Mouse (Mus musculus) adrenal gland, adult 8-10 months (tissue): ENCODE results near the gene Olfr97. TPM values are rescaled to one million over a fixed set of nuclear protein-coding genes. Genes with fewer than 3 reads are reported as not detected.
"Not testable (repeated sequence)": the region's sequence is repeated elsewhere in the genome, so short reads cannot be mapped to it uniquely, and the experiment has no call there.

ENCODE experiments used
- DNase-seq: peaks from one replicate; pipeline ENCODE4 v3.0.0; 2022
- total RNA-seq, 4 experiments: library from RNA; stranded (reverse); gene quantifications; 2 replicates each; pipeline ENCODE4 v1.2.4; 2022

The Olfr97 gene
- not detected for total RNA-seq

DNA sequence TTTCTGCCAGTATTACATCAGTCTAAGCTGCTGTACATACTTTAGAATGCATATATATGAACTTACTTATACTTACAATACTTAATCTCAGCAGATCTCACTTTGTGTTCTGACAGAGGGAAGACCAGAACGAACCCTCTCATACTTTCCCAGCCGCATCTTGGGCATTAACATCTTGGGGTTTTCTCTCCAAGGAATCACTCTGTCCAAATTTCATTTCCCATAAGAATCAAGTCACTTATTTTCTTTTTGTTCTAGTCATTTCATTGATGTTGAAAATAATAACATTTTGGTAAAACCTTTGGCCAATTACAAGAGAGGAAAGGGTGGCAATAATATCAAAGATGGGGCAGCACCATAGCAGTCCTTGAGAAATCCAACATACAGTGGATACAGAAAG, at the start of gene Olfr97:
TSS of gene Olfr97 (minus strand) at position 101 of the 400 bp plus-strand sequence.
- DNase-seq = not testable (repeated sequence)

DNA sequence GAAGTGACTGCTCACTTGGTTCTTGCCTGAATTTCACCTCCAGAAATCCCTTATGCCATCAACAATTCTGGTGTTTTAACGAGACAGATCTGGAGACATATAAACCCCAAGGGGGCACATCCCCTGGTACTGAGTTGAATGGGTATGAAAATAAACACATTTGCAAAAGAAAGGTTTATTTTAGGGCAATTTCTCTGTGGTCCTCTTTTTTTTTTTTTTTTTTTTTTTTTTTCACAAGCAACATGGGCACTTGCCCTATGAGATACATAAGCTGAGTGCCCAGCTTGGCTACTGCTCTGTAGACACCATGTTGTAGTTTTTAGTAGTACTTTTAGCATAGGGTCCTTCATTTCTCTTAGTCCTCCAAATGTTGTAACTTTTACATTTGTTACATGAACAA, 46.2 kb upstream of the Olfr97 start, which contains the start of gene Olfr99:
TSS of gene Olfr99 (minus strand) at position 101 of the 400 bp plus-strand sequence.
- no peak for DNase-seq

DNA sequence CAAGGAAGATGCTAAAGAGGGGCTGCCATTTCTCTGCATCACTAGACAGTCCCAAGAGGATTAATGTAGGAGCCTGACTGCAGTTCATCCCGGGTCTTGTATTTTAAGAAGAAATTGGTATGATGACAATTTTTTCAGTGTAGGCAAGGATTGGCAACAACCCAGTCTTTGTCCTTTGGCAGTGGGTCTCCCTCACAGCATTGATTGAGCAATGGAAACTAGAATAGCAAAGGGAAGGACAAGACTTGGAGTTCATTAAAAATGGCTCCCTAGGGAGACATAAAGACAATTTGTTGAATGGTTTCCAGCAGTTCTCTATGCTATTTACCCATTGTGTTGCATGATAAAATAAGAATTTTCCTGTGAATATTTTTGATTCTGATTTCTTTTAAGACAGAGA, 43.2 kb upstream of the Olfr97 start:
- no peak for DNase-seq

DNA sequence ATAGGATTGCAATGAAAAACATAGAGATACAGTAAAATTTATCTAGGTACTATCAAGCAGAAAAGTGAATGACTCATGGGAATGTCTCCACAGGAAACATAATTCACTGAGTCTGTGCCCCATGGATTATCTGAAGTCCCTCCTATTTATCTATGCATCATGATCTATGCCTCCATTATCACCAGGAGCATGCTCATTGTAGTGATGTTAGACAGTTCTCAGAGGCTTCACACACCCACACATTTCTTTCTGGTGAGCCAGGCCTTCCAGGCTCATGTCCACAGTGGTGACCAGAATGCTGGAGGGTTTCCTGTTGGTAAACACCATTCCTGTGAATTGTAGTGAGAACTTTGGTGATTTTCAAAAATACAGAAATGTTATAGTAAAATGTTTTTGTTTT, 39.4 kb upstream of the Olfr97 start:
- DNase-seq = no peak

DNA sequence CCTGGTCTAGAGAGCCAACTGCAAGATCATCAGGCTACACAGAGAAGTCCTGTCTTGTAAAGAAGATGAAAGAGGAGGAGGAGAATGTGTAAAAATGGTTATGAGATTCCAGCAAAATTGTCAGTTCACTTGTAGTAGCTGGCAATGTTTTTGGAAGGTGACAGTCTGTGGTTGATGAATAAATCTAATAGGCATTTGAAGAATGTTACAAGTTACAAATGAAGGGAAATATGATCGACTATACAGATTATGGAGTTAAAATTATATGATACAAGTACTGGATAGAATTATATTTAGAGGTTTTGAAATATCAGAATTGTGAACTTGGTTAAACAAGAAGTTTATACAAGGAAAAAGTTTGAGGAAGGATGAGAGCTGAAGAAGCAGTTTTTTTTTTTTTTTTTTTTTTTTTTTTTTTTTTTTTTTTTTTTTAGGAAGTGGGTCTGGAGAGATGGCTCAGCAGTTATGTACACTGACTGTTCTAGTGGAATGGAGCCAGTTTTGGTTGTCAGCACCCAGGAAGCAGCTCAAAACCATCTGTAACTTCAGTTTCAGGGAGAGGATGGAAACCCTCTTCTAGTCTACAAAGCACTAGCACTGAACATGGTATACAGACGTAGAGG, 38.6 kb upstream of the Olfr97 start:
- DNase-seq = no peak

DNA sequence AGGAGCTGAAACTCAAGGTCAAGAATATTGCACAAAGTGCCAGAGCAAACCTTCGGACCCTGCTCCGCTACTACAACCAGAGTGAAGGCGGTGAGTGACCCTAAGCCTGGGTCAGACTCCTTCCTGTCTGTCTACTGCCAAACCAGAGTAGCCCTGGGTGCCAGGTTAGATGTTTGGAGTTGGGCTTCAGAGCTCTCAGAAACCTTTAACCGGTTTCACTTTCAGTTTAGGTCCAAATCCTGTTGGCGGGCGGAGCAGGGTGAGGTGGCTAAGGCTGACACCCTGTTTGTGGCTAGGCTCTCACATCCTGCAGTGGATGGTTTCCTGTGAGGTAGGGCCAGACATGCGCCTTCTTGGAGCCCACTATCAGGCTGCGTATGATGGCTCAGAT, 33.6 kb upstream of the Olfr97 start:
- DNase-seq = peak; percentile 49

DNA sequence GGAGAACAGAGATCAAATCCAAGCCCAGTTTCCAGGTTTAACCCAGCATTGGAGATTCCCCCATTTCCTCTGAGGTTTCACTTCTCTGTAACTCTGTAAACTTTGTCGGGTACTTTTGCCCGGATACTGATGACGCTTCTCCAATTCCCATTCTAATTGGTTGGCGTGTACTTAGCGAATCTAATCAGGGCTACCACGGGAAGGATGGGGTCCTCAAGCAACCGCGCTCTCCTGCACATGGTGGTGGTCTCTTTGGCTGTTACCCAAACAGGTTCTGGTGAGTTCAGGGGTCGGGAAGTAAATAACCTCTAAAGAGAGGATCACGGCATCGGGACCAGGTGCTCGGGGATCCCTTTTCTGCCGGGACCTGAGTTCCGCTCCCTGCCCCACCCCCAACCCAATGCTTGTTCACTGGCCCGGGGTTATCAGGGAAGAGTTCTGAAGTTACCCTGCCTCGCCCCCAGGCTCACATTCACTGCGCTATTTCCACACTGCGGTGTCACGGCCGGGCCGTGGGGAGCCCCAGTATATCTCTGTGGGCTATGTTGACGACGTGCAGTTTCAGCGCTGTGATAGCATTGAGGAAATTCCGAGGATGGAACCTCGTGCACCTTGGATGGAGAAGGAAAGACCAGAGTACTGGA, 33.0 kb upstream of the Olfr97 start, which contains the start of gene H2-M3:
TSS of gene H2-M3 (plus strand) at position 163 of the 644 bp plus-strand sequence.
- peak; percentile 84 for DNase-seq

DNA sequence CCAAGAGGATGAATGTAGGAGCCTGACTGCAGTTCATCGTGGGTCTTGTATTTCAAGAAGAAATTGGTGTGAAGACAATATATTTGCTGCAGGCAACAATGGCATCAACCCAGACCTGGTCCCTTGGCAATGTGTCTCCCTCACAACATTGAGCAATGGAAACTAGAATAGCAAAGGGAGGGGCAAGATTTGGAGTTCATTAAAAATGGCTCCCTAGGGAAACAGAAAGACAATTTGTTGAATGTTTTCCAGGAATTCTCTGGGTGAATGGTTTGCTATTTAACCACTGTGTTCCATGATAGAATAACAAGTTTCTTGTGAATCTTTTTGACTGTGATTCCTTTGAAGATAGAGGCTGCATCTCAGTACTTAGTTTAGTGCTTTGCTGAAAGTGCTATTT, 26.5 kb upstream of the Olfr97 start, which contains the start of gene Olfr98:
TSS of gene Olfr98 (minus strand) at position 124 of the 400 bp plus-strand sequence.
- no peak for DNase-seq

DNA sequence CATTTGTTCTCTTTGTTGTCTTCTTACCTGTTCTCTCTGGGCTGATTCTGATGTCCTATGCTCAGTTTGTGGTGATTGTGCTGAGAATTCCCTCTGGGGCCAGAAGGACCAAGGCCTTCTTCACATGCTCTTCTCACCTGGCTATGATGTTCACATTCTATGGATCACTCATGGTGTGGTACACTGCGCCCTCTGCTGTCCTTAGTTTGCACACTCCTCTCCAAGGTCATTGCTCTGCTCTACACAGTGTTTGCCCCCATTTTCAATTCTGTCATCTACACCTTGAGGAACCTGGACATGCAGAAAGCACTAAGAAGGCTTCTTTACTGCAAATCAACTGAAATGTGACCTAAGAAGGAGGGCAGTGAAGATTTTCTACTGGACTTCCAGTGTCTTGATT, 13.4 kb upstream of the Olfr97 start:
- DNase-seq = no peak

DNA sequence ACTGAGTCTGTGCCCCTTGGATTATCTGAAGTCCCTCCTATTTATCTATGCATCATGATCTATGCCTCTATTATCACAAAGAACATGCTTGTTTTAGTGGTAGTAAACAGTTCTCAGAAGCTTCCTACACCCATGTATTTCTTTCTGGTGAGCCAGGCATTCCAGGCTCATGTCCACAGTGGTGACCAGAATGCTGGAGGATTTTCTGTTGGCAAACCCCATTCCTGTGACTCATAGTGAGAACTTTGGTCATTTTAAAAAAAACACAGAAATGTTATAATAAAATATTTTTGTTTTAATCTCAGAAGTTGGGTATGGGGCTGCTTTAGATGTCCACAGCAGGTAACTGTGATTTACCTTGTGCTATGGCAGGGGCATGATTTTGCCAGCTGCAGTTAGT, 12.3 kb upstream of the Olfr97 start:
- DNase-seq = no peak

DNA sequence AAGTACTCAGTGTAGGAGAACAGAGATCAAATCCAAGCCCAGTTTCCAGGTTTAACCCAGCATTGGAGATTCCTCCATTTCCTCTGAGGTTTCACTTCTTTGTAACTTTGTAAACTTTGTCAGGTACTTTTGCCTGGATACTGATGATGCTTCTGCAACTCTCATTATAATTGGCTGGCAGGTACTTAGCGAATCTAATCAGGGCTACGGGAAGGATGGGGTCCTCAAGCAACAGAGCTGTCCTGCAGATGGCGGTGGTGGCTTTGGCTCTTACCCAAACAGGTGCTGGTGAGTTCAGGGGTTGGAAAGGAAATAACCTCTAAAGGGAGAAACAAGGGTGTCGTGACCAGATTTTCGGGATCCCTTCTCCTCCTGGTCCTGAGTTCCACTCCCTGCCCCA, 9.6 kb upstream of the Olfr97 start:
- DNase-seq = peak; percentile 8

DNA sequence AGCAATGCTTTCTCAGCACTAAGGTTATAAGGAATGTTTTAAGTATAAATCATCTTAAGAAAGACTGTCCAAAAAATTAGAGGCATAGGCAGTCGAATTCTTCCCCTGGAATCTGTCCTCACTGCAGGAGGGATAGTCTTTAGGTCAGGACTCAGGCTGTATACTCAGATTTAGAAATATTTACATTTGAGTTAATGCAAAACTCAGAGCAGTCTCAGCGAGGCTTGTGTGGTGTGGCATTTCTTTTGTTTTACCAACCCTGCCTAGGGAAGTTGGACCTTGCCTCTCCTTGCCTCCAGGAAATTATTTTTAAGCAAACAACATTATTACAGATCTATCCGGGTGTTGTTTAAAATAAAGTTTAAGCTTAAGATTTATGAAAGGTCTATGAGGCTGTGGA, 5.1 kb upstream of the Olfr97 start:
- no peak for DNase-seq

DNA sequence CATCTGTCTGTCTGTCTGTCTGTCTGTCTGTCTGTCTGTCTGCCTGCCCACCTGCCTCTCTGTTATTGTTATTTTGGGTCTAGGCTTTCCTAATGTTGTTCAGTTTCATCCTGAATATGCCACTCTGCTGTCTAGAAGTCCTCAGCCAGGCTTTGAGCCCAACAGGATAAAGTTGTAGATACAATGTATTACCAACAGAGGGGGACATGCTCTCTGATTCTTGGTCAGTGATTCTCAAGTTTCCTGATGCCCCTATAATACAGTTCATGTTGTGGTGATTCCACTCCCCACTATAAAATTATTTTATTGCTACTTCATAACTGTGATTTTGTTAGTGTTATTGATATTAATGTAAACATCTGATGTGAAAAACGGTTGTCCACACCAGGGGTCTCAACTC, 15.3 kb downstream of the Olfr97 start:
- DNase-seq = no peak

DNA sequence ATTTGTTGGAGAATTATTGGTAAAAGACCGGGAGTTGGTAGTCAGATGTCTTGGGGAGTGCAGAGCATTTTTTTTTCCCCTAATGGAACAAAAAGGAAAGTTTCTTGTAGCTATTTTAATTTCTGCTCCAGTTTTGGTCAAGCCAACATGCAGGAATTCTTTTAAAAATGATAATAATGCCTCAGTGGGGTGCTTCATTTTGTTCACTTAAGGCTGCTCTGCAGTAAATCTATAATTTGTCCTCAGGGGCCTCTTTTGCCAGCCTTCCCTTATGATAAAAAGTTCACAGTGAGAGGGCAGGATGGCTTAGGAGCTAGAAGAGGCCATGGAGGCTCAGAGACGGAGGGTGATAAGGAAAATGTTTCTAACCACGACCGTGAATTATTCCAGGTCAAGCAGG, 17.3 kb downstream of the Olfr97 start, which contains the start of gene Olfr96:
TSS of gene Olfr96 (plus strand) at position 301 of the 400 bp plus-strand sequence.
- no peak for DNase-seq

DNA sequence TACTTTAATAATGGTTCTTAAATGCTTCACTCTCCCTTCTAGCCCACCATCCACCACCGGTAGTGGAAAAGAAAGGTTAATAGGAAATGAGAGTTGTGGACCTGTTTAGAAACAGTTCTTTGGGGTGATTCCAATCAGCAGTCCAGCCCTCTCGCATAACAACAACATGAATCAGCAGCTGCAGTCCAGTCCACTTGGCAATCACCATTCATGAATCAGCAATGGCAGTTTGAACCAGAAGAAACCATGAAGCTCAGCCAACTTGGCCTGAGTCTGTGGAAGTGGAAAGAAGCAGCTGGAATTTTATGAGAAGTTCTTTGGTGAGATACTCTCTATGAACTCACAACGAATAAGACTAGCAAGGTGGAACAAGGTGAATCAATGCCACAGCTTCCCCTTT, 18.6 kb downstream of the Olfr97 start:
- peak; percentile 9 for DNase-seq

DNA sequence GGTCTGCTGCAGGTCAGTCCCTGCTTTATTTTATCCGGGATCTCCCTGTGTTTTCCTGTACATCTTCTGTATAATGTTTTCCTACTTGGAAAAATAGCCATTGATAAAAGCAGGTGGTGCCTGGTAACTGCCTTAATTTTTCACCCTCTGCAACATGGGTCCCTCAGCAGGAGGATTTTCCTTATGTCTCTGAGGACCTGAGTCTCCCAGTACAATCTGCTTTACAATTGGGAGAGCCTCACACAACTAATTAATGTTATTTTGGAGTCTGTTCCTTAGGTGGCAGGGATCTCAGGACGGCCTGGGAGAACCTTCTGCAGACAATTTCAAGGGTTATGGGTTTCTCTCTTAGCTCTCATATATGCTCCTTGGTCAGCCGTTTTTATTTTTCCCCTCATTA, 24.1 kb downstream of the Olfr97 start, which contains the start of gene Olfr95:
TSS of gene Olfr95 (minus strand) at position 101 of the 400 bp plus-strand sequence.
- DNase-seq = no peak

DNA sequence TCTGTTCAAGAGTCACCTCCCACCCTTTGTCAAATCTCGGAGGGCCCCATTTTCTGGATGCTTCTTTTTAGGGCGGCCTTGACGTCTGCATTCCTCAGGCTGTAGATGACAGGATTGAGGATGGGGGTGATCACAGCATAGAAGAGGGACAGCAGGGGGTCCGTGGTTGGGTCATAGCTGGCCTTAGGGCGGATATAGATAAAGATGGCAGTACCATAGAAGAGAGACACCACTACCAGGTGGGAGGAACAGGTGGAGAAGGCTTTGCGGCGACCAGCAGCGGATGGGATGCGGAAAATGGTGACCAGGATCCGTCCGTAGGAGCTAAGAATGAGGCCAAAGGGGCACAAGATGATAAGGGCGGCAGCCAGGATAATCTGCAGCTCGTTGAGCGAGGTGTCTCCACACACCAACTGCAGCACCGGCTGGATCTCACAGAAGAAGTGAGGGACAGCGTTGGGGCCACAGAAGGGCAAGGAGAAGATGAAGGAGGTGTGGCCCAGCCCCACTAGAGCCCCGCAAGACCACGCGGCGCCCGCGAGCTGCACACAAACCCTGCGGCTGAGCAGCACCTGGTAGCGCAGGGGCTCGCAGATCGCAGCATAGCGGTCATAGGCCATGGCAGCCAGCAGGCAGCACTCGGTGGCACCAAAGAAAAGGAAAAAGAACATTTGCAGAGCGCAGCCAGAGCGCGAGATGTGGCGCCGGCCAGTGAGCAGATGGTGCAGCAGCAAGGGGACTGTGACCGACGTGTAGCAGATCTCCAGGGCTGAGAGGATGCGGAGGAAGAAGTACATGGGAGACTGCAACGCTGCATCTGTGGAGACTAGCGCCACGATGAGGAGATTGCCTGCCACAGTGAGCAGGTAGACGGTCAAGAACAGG, 26.0 kb downstream of the Olfr97 start:
- DNase-seq = no peak

DNA sequence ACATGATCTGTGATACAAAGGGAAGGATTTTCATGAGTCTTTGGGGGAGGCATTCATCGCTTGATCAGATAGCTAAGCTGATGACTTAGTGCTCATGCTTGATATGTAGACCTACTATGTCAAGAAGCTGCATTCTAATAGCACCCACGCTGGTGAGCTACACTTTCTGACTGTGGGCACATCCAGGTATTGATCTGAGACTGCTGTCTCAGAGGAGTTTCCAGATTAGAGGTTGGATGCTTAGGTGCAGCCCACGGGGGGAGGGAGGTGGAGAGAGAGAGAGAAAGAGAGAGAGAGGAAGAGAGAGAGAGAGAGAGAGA, 33.3 kb downstream of the Olfr97 start:
- no peak for DNase-seq

DNA sequence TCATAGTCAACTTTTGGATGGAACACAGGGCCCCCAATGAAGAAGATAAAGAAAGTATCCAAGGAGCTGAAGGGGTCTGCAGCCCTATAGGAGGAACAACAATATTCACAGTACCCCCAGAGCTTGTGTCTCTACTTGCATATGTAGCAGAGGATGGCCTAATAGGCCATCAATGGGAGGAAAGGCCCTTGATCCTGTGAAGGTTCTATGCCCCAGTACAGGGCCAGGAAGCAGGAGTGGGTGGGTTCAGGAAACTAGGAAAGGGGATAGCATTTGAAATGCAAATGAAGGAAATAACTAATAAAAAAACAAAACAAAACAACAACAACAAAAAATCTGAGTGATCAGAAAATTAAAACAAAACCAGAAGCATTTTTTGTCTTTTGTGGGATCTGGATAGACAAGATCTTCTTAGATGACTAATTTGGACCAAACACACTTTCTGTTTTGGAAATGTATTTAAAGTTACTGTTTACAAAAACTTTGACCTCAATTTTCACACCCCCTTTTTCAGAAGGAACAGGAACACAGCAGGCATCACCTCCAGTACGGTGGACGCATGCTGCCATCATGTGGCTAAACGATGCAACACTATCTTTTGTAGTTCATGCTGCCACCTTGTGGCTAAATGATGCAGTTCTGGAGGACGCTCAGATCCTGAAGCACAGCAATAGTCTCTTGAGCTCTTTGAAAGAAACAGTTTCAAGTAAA, 33.8 kb downstream of the Olfr97 start:
- DNase-seq = peak; percentile 57

DNA sequence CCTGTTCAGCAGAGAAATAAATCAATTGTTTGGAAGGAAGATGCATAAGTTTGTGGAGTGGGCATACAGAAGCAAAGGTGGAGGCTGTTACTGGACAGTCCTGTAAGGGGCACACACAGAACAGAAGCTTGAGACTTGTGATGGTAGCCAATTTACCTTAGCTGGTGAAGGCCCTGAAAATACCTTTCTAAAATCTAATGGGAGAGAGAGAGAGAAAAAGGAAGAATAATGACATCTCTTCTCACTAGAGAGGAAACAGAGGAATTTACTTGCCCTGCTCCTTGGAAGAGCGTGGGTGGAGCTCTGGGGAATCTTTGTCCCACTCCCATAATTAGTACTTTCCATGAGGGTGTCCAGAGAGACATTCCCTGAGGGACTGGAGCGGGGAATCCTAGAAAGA, 36.2 kb downstream of the Olfr97 start, which contains the start of gene Olfr94:
TSS of gene Olfr94 (minus strand) at position 101 of the 400 bp plus-strand sequence.
- DNase-seq = no peak

DNA sequence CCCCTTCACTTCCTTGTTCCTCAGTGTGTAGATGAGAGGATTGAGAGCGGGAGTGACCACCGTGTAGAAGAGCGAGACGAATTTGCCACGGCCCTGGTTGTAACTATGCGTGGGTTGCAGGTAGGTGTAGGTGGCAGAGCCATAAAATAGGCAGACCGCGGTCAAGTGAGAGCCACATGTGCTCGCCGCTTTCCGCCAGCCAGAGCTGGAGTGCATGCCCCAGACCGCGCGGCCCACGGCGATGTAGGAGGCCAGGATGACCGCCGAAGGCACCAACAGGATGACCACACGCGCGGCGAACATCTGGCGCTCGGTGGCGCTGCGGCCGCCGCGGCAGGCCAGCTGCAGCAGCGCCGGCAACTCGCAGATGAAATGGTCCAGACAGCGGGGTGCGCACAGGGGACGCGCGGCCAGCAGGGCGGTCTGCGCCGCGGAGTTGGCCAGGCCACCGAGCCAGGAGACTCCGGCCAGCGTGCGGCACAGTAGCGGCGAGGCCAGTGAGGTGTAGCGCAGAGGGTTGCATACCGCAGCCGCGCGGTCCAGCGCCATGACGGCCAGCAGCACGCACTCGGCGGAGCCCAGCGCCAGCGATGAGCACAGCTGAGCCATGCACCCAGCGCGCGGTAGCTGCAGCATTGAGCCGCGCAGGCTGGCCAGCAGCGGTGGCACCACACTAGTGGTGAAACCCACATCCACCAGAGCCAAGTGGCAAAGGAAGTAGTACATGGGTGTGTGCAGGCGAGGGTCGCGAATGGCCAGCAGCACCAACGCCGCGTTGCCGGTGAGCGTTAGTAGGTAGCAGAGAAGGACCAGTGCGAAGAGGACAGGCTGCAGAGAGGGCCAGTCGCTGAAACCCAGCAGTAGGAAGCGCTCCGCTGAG, 40.0 kb downstream of the Olfr97 start:
- no peak for DNase-seq
